Mouse (Mus musculus): ENCODE measurements around the gene Itgb1bp1. TPM values are rescaled to one million over a fixed set of nuclear protein-coding genes. Genes with fewer than 3 reads are reported as not detected.

The Itgb1bp1 gene
- polyA plus RNA-seq, 1 experiment from 2014 or later = 50.2 TPM

DNA sequence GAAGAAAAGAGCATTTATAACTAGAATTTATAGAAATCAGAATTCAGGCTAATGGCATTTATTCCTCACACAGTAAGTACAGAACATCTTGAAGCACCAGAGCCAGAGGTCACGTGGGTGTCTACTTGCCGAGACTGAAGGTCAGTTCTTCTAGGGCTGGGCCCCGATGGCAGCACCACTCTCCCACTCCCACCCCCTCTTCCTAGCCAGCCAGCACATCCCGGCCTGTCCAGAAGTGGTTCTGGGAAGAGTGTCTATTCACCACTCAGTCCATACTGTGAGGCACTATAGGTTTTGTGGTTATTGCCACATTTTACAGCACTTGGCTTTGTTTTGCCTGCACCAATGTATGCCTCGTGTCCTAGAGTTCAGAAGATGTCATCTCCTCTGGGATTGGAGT lies 38.0 kb upstream of the Itgb1bp1 start:
- Histone ChIP-seq H3K4me2 (ENCODE audit: low read depth, low read length) (no peak overlapping the region), H3K9me3 (ENCODE audit: control insufficient read depth, low read length) (no peaks in the 10 kb centered on the region), H3K27ac (ENCODE audit: low read length) (no peak overlapping the region), H3K9ac (ENCODE audit: low read length) (no peak overlapping the region), H3K27me3 (ENCODE audit: control insufficient read depth, insufficient read depth, low read depth, low read length) (no peaks in the 10 kb centered on the region), H3K4me1 (replicated peaks; ENCODE audit: control insufficient read depth, insufficient read depth, low read length) (no peaks in the 10 kb centered on the region), H3K36me3 (ENCODE audit: control insufficient read depth, insufficient read depth, low read length) (peaks cover 32% of the 10 kb centered on the region), H3K4me3 (ENCODE audit: low read length) (no peak overlapping the region)
- 85% methylated on average over 5 of the region's 5 CpGs for WGBS
- no peak for ATAC-seq (ENCODE audit: low read depth)

DNA sequence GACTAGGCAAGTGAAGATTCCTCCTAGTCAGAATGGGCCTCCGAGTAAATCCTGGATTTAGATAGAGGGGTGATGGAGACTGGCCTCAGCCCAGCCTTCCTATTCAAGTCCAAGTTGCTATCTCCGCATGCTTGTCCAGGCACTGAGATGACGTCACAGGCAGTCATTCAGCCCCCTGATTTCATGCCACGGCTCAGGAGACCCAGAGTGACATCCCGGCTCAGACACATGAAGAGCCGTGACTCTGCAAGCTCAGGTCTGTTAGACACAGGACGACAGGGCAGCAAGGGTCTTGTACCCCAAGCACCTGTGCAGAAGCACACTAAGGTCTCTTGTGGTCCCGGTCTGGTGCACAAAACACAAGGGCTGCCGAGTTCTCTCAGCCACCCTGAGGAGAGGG lies 36.8 kb upstream of the Itgb1bp1 start:
- Histone ChIP-seq H3K4me2 (ENCODE audit: low read depth, low read length) (no peak overlapping the region), H3K9ac (ENCODE audit: low read length) (no peak overlapping the region), H3K36me3 (ENCODE audit: control insufficient read depth, insufficient read depth, low read length) (peaks cover 31% of the 10 kb centered on the region), H3K27me3 (ENCODE audit: control insufficient read depth, insufficient read depth, low read depth, low read length) (no peaks in the 10 kb centered on the region), H3K9me3 (ENCODE audit: control insufficient read depth, low read length) (no peaks in the 10 kb centered on the region), H3K27ac (ENCODE audit: low read length) (no peak overlapping the region), H3K4me1 (replicated peaks; ENCODE audit: control insufficient read depth, insufficient read depth, low read length) (no peaks in the 10 kb centered on the region), H3K4me3 (ENCODE audit: low read length) (no peak overlapping the region)
- no peak for ATAC-seq (ENCODE audit: low read depth)
- 85% methylated on average over 9 of the region's 9 CpGs for WGBS

DNA sequence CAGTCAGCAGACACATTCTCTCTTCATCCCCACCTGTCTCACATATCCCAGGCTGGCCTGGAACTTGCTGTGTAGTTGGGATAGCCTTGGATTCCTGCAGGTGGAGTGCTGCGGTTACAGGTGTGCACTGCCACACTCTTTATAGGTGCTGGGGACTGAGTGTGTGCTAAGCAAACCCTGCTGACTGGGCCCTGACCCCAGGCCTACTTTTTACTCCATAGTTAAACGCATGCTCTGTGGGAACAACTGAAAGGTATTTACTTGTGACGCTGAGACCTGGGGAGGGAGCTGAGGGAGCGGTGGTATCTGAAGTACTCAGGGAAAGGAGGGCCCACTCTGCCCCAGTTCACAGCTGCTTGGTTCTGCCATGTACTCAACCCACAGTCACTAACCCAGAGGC lies 36.2 kb upstream of the Itgb1bp1 start:
- H3K36me3 ChIP-seq (ENCODE audit: control insufficient read depth, insufficient read depth, low read length) = peaks cover 29% of the 10 kb centered on the region
- no peaks in the 10 kb centered on the region for H3K9me3 ChIP-seq (ENCODE audit: control insufficient read depth, low read length)
- no peak for ATAC-seq (ENCODE audit: low read depth)
- no peak overlapping the region for H3K27ac ChIP-seq (ENCODE audit: low read length)
- H3K4me3 ChIP-seq (ENCODE audit: low read length) = no peak overlapping the region
- WGBS = 71% methylated on average over 4 of the region's 4 CpGs
- H3K9ac ChIP-seq (ENCODE audit: low read length) = no peak overlapping the region
- H3K4me1 ChIP-seq (replicated peaks; ENCODE audit: control insufficient read depth, insufficient read depth, low read length) = peaks cover under 1% of the 10 kb centered on the region
- H3K27me3 ChIP-seq (ENCODE audit: control insufficient read depth, insufficient read depth, low read depth, low read length) = no peaks in the 10 kb centered on the region
- no peak overlapping the region for H3K4me2 ChIP-seq (ENCODE audit: low read depth, low read length)

DNA sequence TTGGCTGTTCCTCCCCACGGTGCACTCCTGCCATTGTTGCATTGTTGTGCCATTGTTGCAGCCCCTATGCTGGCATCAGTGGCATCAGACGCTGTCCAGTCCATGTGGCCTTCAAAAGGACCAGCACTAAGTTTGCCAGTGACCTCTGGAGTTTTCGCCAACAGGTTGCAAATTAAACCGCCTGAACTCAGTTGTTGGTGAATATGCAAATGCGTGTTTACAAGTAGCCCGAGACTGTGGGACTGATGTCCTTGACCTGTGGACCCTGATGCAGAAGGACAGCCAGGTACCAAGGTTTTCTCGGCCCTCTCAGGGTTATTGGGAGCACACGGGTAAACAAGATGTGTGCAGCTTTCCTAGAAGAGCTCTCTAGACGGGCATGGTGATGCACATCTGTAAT lies 35.1 kb upstream of the Itgb1bp1 start:
- H3K27ac ChIP-seq (ENCODE audit: low read length) = no peak overlapping the region
- H3K9me3 ChIP-seq (ENCODE audit: control insufficient read depth, low read length) = no peaks in the 10 kb centered on the region
- peaks cover 24% of the 10 kb centered on the region for H3K36me3 ChIP-seq (ENCODE audit: control insufficient read depth, insufficient read depth, low read length)
- no peak overlapping the region for H3K4me3 ChIP-seq (ENCODE audit: low read length)
- no peak for ATAC-seq (ENCODE audit: low read depth)
- H3K4me1 ChIP-seq (replicated peaks; ENCODE audit: control insufficient read depth, insufficient read depth, low read length) = peaks cover 6% of the 10 kb centered on the region
- H3K4me2 ChIP-seq (ENCODE audit: low read depth, low read length) = no peak overlapping the region
- no peaks in the 10 kb centered on the region for H3K27me3 ChIP-seq (ENCODE audit: control insufficient read depth, insufficient read depth, low read depth, low read length)
- WGBS = 83% methylated on average over 9 of the region's 9 CpGs
- H3K9ac ChIP-seq (ENCODE audit: low read length) = no peak overlapping the region

DNA sequence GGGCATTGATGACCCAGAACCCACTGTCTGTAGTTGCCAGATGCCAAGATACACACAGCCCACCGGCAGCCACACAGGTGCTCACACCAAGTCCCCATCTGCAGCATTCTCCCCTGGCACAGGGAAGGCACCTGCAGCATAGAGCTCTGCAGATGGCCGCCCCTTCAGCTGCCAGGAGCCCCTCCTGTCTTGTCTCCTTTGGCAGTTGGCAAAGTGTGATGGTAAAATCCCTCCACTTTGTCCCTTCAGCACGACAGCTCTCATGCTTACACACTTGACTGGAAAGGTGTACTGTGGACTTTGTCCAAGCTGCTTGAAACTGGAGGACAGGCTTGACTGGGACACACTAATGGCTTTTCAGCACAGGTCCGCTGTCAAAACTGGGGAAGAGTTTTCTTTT lies 34.2 kb upstream of the Itgb1bp1 start:
- Histone ChIP-seq H3K4me1 (replicated peaks; ENCODE audit: control insufficient read depth, insufficient read depth, low read length) (peaks cover 6% of the 10 kb centered on the region), H3K4me3 (ENCODE audit: low read length) (no peak overlapping the region), H3K9ac (ENCODE audit: low read length) (no peak overlapping the region), H3K9me3 (ENCODE audit: control insufficient read depth, low read length) (no peaks in the 10 kb centered on the region), H3K4me2 (ENCODE audit: low read depth, low read length) (no peak overlapping the region), H3K27me3 (ENCODE audit: control insufficient read depth, insufficient read depth, low read depth, low read length) (no peaks in the 10 kb centered on the region), H3K36me3 (ENCODE audit: control insufficient read depth, insufficient read depth, low read length) (peaks cover 24% of the 10 kb centered on the region), H3K27ac (ENCODE audit: low read length) (no peak overlapping the region)
- no peak for ATAC-seq (ENCODE audit: low read depth)
- WGBS = 81% methylated on average over 4 of the region's 4 CpGs

DNA sequence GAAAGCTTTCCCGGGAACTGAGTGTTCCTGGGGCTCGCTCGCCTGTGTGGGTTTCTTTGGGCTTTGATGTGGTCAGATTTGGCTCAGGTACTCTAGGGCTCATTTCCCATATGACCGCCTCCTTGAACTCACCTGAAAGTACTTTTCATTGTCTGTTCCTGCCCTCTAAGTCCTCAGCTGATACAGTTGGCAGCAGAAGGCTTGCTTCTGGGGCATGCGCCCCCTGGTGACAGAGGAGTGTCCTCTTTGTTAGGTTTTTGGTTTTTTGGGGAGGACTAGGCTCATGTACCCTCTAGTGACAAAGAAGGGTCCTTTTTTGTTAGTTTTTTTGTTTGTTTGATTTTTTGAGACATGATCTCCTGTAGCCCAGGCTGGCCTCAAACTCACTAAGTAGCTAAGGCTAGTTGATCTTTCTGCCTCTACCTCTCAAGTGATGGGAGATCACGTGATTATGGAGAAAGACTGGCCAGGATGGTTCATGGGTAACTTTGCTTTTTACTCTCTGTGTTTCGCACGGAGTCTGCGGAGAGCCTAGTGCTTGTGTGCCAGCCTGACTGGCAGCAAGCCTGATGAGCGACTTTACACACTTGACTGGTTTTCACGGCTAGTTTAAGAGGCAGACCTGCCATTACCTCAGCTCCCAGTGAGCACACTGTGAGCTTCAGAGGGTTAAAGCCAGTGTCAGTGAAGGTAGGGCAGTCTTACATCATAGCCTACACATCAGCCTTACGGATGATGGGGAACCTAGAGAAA lies 32.2 kb upstream of the Itgb1bp1 start:
- Histone ChIP-seq H3K27ac (ENCODE audit: low read length) (no peak overlapping the region), H3K9me3 (ENCODE audit: control insufficient read depth, low read length) (no peaks in the 10 kb centered on the region), H3K4me2 (ENCODE audit: low read depth, low read length) (no peak overlapping the region), H3K4me1 (replicated peaks; ENCODE audit: control insufficient read depth, insufficient read depth, low read length) (peaks cover 6% of the 10 kb centered on the region), H3K36me3 (ENCODE audit: control insufficient read depth, insufficient read depth, low read length) (peaks cover 27% of the 10 kb centered on the region), H3K27me3 (ENCODE audit: control insufficient read depth, insufficient read depth, low read depth, low read length) (no peaks in the 10 kb centered on the region), H3K9ac (ENCODE audit: low read length) (no peak overlapping the region), H3K4me3 (ENCODE audit: low read length) (no peak overlapping the region)
- no peak for ATAC-seq (ENCODE audit: low read depth)
- WGBS = 71% methylated on average over 12 of the region's 12 CpGs

DNA sequence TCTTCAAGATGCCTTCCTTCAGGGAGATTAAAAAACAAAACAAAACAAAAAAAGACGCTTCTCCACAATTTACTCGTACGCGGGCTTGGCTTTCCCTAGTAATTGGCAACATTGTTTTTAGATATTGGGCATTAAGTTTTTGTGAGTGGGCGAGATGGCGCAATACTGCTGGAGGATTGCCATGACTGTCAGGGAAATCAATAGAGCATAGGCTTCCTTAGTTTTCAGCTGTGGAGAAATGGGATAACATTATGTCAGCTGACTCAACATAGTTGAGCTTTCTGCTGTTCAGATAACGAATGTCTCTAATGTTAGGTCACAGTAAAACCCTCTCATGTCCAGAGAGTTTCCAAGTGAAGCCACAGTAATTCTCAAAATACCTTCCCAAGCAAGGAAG lies 30.8 kb upstream of the Itgb1bp1 start:
- H3K4me1 ChIP-seq (replicated peaks; ENCODE audit: control insufficient read depth, insufficient read depth, low read length) = peaks cover 6% of the 10 kb centered on the region
- peak overlapping the region; percentile 79 for H3K27ac ChIP-seq (ENCODE audit: low read length)
- no peaks in the 10 kb centered on the region for H3K9me3 ChIP-seq (ENCODE audit: control insufficient read depth, low read length)
- peaks cover 26% of the 10 kb centered on the region for H3K36me3 ChIP-seq (ENCODE audit: control insufficient read depth, insufficient read depth, low read length)
- H3K4me2 ChIP-seq (ENCODE audit: low read depth, low read length) = peak overlapping the region; percentile 68
- 0 out of 2 replicates have a peak, but pooled peaks have one; percentile 7 for ATAC-seq (ENCODE audit: low read depth)
- peak overlapping the region; percentile 78 for H3K4me3 ChIP-seq (ENCODE audit: low read length)
- H3K9ac ChIP-seq (ENCODE audit: low read length) = peak overlapping the region; percentile 84
- 23% methylated on average over 7 of the region's 7 CpGs for WGBS
- no peaks in the 10 kb centered on the region for H3K27me3 ChIP-seq (ENCODE audit: control insufficient read depth, insufficient read depth, low read depth, low read length)

DNA sequence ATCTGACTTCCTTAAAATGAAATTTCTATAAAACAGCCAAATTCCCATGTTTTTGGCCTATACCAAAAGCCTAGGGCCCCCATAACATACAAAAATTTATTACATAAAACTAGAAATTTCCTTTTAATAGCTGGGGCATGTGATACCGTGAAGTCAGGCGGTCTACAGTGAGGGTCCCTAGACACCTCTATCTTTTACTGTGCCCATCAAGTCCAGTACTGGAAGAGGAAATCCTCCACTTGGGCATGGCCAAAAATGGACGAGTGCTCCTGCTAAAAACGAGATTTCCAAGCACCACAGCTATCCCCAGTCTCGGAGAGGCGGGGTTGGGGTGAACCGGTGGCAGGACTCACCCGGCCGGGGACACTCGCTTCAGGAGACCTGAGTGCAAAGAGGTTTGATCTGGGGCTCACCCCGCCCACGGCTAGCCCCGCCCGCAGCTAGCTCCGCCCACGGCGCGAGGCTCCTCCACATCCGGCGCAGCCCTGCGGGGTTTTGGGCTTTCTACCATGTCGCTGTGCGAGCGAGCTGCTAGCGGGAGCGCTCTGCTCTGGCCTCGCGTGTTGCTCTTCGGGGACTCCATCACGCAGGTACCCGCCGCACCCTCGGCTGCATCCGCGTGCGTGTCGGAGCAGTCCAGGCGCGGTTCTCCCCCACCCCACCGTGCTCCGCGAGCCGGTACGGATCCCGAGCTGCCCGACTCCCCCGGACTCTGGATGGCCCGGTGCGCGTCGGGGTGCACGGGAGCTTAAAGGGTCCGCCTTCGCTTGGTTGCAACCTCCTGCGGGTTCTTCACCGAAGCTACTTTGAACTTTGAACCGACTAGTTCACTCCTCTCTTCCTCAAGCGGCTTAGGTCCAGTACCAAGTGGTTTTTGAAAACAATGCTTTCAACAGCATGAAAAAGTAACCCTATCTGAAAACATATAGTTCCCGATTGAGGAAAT lies 30.1 kb upstream of the Itgb1bp1 start, which contains the start of gene Iah1:
Iah1 (plus strand) TSS at position 467 of the 946 bp plus-strand sequence.
- peak within 1 kb of the TSS; percentile 84 for H3K9ac ChIP-seq (ENCODE audit: low read length)
- peak within 1 kb of the TSS; percentile 68 for H3K4me2 ChIP-seq (ENCODE audit: low read depth, low read length)
- no peaks in the 10 kb centered on the region for H3K27me3 ChIP-seq (ENCODE audit: control insufficient read depth, insufficient read depth, low read depth, low read length)
- H3K9me3 ChIP-seq (ENCODE audit: control insufficient read depth, low read length) = no peaks in the 10 kb centered on the region
- H3K4me3 ChIP-seq (ENCODE audit: low read length) = peak within 1 kb of the TSS; percentile 78
- peak; percentile 96 for ATAC-seq (ENCODE audit: low read depth)
- peak within 1 kb of the TSS; percentile 79 for H3K27ac ChIP-seq (ENCODE audit: low read length)
- peaks cover 30% of the 10 kb centered on the region for H3K36me3 ChIP-seq (ENCODE audit: control insufficient read depth, insufficient read depth, low read length)
- peaks cover 6% of the 10 kb centered on the region for H3K4me1 ChIP-seq (replicated peaks; ENCODE audit: control insufficient read depth, insufficient read depth, low read length)
- 2% methylated on average over 57 of the region's 59 CpGs for WGBS

DNA sequence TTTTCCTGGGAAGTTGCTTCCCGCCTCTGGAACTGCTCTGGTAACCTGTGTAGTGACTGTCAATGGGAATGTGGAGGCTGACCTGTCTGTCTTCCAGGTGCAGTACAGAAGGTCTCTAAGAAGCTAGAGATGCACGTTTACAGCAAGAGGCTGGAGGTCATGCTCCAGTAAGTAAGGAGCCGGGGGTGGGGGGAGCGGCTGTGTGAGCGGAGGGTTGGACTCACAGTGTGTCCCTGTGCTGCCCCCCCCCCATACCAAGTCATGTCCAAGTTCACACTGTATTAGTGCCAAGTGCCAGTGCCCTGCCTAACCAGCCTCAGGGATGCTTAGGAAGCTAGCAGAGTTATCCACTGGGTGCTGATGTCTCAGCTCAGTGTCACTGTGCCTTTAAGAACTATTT lies 26.1 kb upstream of the Itgb1bp1 start:
- WGBS = 87% methylated on average over 5 of the region's 5 CpGs
- H3K27me3 ChIP-seq (ENCODE audit: control insufficient read depth, insufficient read depth, low read depth, low read length) = no peaks in the 10 kb centered on the region
- no peak overlapping the region for H3K27ac ChIP-seq (ENCODE audit: low read length)
- H3K9me3 ChIP-seq (ENCODE audit: control insufficient read depth, low read length) = no peaks in the 10 kb centered on the region
- no peak overlapping the region for H3K4me2 ChIP-seq (ENCODE audit: low read depth, low read length)
- H3K4me3 ChIP-seq (ENCODE audit: low read length) = no peak overlapping the region
- peaks cover 49% of the 10 kb centered on the region for H3K36me3 ChIP-seq (ENCODE audit: control insufficient read depth, insufficient read depth, low read length)
- H3K4me1 ChIP-seq (replicated peaks; ENCODE audit: control insufficient read depth, insufficient read depth, low read length) = peaks cover 4% of the 10 kb centered on the region
- H3K9ac ChIP-seq (ENCODE audit: low read length) = no peak overlapping the region
- ATAC-seq (ENCODE audit: low read depth) = no peak
